Mouse (Mus musculus) stomach, embryonic 14.5 days (tissue): ENCODE measurements around the gene Prkcz. TPM values are rescaled to one million over a fixed set of nuclear protein-coding genes. Genes with fewer than 3 reads are reported as not detected.
A peak's percentile ranks its signal among the peaks of the same experiment; 100 is the strongest.

Experiments
- ATAC-seq: fragments of 200-750 bp; cut with Nextera tagmentation; 2 replicates; pipeline ENCODE4 v1.8.0; 2017; ENCODE audit warnings: low read depth, moderate TSS enrichment; ENCODE audit not compliant: insufficient number of reproducible peaks, insufficient read depth, low FRiP score
- H3K27ac ChIP-seq: fragments of 300-500 bp; sonication (generic); 2 replicates; pipeline ENCODE4 v1.5.1; 2014; ENCODE audit warnings: mild to moderate bottlenecking, low read length, moderate library complexity, mixed read lengths
- H3K27me3 ChIP-seq: fragments of 300-500 bp; sonication (generic); 2 replicates; pipeline ENCODE4 v1.6.1; 2014; ENCODE audit warnings: low read length, control low read depth, mixed read lengths; ENCODE audit not compliant: control insufficient read depth, insufficient read depth
- H3K36me3 ChIP-seq: fragments of 300-500 bp; sonication (generic); 2 replicates; pipeline ENCODE4 v1.6.1; 2014; ENCODE audit warnings: mild to moderate bottlenecking, control low read depth, low read length, moderate library complexity, mixed read lengths; ENCODE audit not compliant: control insufficient read depth, insufficient read depth
- H3K4me1 ChIP-seq: fragments of 300-500 bp; sonication (generic); 2 replicates; pipeline ENCODE4 v1.6.1; 2014; ENCODE audit warnings: low read length, control low read depth, mixed read lengths; ENCODE audit not compliant: control insufficient read depth, insufficient read depth
- H3K4me2 ChIP-seq: fragments of 300-500 bp; sonication (generic); replicated peaks from 2 replicates; pipeline ENCODE4 v1.6.1; 2014; ENCODE audit warnings: low read depth, low read length, control low read depth
- H3K4me3 ChIP-seq: fragments of 300-500 bp; sonication (generic); 2 replicates; pipeline ENCODE4 v1.5.1; 2014; ENCODE audit warnings: low read depth, low read length, control low read depth
- H3K9ac ChIP-seq: fragments of 300-500 bp; sonication (generic); replicated peaks from 2 replicates; pipeline ENCODE4 v1.6.1; 2014; ENCODE audit warnings: low read depth, mild to moderate bottlenecking, control low read depth, low read length, moderate library complexity, mixed read lengths
- H3K9me3 ChIP-seq: fragments of 300-500 bp; sonication (generic); 2 replicates; pipeline ENCODE4 v1.6.1; 2016; ENCODE audit warnings: low read depth, low read length, control low read depth; ENCODE audit not compliant: control insufficient read depth
- WGBS: fragments of 180-500 bp; shearing (Covaris S2); extraction: QIAGEN DNeasy Blood & Tissue Kit; methylation state at CpG from one replicate; pipeline ENCODE4 v1.1.7; 2014; 5-methylcytosine and 5-hydroxymethylcytosine counted together
- polyA plus RNA-seq: library from polyadenylated mRNA; unstranded; fragments of >200 nt; fragmentation: Nextera tagmentation; extraction: Ambion mirVana; gene quantifications from 2 replicates; pipeline ENCODE4 v1.2.1, GENCODE M21; 2014

Gene Prkcz
- polyA plus RNA-seq, 1 experiment from 2014 or later = 12.9 TPM

DNA sequence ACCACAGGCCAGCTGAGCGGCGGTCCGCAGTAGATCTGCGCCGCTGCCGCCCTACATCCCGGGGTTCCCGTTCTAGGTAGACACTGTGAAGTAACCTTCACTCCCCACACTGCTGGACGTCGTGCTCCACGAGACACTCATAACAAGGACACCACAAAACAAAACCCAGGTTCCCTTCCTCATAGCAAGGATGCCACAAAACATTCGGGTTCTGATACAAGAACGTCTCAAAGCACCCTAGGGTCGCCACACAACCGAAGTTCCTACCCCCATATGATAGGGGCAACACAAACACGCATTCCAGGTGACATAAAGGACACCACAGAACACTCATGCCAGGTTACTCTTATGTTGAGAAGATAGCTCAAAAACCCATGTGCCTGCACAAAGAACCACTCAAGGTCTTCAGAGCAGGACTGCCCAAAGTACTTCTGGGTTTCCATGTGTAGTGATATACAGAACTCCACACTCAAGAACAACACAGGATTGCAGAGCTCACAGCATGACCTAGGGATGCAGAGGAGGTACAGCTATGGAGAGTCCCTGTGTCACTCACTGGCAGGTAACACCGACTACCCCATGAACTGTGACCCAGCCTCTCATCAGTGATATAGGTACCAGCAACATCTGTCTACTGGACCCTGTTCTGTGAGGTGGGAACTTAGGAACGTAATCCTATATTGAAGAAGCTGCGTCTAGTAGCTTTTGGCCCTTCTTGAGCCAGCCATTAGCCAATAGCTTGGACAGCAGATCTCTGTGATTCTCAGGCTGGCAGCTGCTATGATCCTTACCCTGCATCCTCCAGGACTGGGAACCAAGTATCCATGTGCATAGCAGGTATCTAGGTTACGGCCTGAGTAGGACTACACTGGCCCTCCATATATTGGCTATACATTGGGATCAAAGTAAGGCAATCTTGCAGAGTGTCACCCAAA lies 137.3 kb downstream of the Prkcz start:
- no peaks in the 10 kb centered on the region for H3K9me3 ChIP-seq
- peak overlapping the region; percentile 97 for H3K27ac ChIP-seq
- H3K4me1 ChIP-seq = peaks cover 22% of the 10 kb centered on the region
- H3K27me3 ChIP-seq = no peaks in the 10 kb centered on the region
- no peaks in the 10 kb centered on the region for H3K36me3 ChIP-seq
- 31% methylated on average over 20 of the region's 20 CpGs for WGBS
- peak overlapping the region; percentile 56 for H3K9ac ChIP-seq
- peak overlapping the region; percentile 54 for H3K4me2 ChIP-seq
- H3K4me3 ChIP-seq = peak overlapping the region; percentile 25
- no peak for ATAC-seq

GRCm38 (mm10) chr4:155222841-155223593 lies 138.1 kb downstream of the Prkcz start:
- H3K4me2 ChIP-seq = peak overlapping the region; percentile 94
- peak overlapping the region; percentile 92 for H3K4me3 ChIP-seq
- no peaks in the 10 kb centered on the region for H3K27me3 ChIP-seq
- no peaks in the 10 kb centered on the region for H3K9me3 ChIP-seq
- H3K36me3 ChIP-seq = no peaks in the 10 kb centered on the region
- H3K27ac ChIP-seq = peak overlapping the region; percentile 97
- H3K4me1 ChIP-seq = peaks cover 30% of the 10 kb centered on the region
- ATAC-seq = peak; percentile 99
- WGBS = under 1% methylated on average over 67 of the region's 116 CpGs
- peak overlapping the region; percentile 94 for H3K9ac ChIP-seq

GRCm38 (mm10) chr4:155222552-155222840 lies 138.7 kb downstream of the Prkcz start, which contains the start of gene Ski:
Ski (minus strand) TSS chr4:155222592.
- Histone ChIP-seq H3K9ac (peak within 1 kb of the TSS; percentile 94), H3K4me3 (peak within 1 kb of the TSS; percentile 92), H3K36me3 (no peaks in the 10 kb centered on the region), H3K9me3 (no peaks in the 10 kb centered on the region), H3K4me2 (peak within 1 kb of the TSS; percentile 94), H3K27me3 (no peaks in the 10 kb centered on the region), H3K27ac (peak within 1 kb of the TSS; percentile 97), H3K4me1 (peaks cover 35% of the 10 kb centered on the region)
- ATAC-seq = no peak
- 0% methylated on average over 19 of the region's 63 CpGs for WGBS

DNA sequence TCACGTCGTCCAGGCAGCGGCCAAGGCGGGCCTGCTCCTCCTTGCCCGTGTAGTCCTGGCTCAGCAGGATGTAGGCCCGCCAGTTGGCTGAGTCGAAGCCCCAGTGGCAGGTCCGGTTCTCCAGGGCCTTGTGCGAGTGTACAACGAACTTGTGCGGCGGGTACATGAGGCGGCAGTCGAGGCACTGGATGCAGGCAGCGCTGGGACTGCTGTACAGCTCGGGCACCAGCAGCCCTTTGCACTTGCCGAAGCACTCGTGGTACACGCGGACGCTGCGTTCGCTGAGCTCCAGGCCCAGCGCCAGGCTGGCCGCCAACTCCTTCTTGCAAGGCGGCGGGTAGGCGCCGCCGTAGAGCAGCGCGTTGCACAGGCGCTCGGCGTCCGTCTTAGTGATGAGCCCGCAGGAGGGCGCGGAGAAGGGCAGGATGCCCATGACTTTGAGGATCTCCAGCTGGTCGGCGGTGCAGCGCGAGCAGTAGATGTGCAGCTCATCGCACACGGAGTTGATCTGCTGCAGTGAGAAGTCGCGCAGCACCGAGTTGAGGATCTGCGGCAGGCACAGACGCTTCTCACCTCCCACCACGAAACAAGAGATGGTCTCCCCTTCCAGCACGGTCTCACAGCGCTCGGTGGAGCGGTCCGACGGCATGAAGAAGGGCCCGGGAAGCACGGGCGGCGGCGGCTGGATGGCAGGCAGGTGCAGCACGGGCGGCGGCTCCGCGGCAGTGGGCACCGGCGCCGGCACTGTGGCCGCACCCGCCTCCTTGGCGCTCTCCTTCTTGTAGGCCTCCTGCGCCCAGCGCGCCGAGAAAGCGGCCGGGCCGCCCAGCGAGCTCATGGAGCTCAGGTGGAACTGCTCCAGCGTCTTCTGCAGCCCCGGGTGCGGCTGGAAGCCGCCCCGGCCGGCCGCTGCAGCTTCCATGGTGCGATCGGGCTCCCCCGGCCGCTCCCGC lies 139.3 kb downstream of the Prkcz start:
- Histone ChIP-seq H3K4me2 (peak overlapping the region; percentile 94), H3K27ac (peak overlapping the region; percentile 82), H3K27me3 (no peaks in the 10 kb centered on the region), H3K9me3 (no peaks in the 10 kb centered on the region), H3K4me3 (peak overlapping the region; percentile 92), H3K9ac (peak overlapping the region; percentile 94), H3K4me1 (peaks cover 42% of the 10 kb centered on the region), H3K36me3 (peaks cover 2% of the 10 kb centered on the region)
- under 1% methylated on average over 90 of the region's 93 CpGs for WGBS
- no peak for ATAC-seq

DNA sequence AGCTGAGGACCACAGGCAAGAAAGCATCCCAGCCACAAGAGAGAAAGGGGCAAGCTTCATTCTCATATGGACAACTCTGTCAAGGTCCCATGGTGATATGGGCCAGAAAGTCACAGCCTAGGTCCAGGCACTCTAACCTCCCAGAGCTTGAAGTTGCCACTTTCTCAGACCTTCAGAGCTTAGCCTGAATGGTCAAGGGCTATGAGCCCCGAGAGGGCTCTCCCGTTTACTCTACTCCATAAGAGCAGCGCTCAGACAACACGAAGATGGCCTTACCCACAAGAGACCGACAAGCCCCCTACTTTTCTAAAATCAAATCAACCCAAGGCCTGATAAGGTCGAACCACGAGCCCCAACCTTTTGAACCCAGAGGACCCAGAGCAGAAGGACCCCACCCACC lies 140.1 kb downstream of the Prkcz start:
- Histone ChIP-seq H3K4me3 (peak overlapping the region; percentile 92), H3K4me2 (peak overlapping the region; percentile 94), H3K36me3 (peaks cover 3% of the 10 kb centered on the region), H3K4me1 (peaks cover 49% of the 10 kb centered on the region), H3K9me3 (no peaks in the 10 kb centered on the region), H3K27ac (peak overlapping the region; percentile 59; the same call in 1 of the 2 replicates), H3K9ac (peak overlapping the region; percentile 94), H3K27me3 (no peaks in the 10 kb centered on the region)
- no peak for ATAC-seq
- WGBS = 3% methylated on average over 7 of the region's 7 CpGs

- 4% methylated on average over 13 of the region's 14 CpGs for WGBS
- Histone ChIP-seq H3K9ac (peak overlapping the region; percentile 94), H3K27ac (peak overlapping the region; percentile 15; the same call in 1 of the 2 replicates), H3K9me3 (no peaks in the 10 kb centered on the region), H3K4me1 (peaks cover 56% of the 10 kb centered on the region), H3K36me3 (peaks cover 3% of the 10 kb centered on the region), H3K4me2 (peak overlapping the region; percentile 94), H3K27me3 (no peaks in the 10 kb centered on the region), H3K4me3 (peak overlapping the region; percentile 92)
- no peak for ATAC-seq
Measured at GRCm38 (mm10) chr4:155220213-155221100, 140.7 kb downstream of the Prkcz start.

- no peak for ATAC-seq
- WGBS = 38% methylated on average over 12 of the region's 12 CpGs
- no peaks in the 10 kb centered on the region for H3K9me3 ChIP-seq
- peaks cover 3% of the 10 kb centered on the region for H3K36me3 ChIP-seq
- H3K4me3 ChIP-seq = peak overlapping the region; percentile 92
- H3K27ac ChIP-seq = peak overlapping the region; percentile 15; the same call in 1 of the 2 replicates
- no peaks in the 10 kb centered on the region for H3K27me3 ChIP-seq
- peak overlapping the region; percentile 94 for H3K9ac ChIP-seq
- peaks cover 65% of the 10 kb centered on the region for H3K4me1 ChIP-seq
- peak overlapping the region; percentile 94 for H3K4me2 ChIP-seq
Measured at GRCm38 (mm10) chr4:155219271-155220212, 141.6 kb downstream of the Prkcz start.
